Mouse (Mus musculus): Measurements from ENCODE around the gene Gfod1. TPM values are rescaled to one million over a fixed set of nuclear protein-coding genes. Genes with fewer than 3 reads are reported as not detected.

The Gfod1 gene
- polyA plus RNA-seq, 1 experiment from 2014 or later: 0.65 TPM

DNA sequence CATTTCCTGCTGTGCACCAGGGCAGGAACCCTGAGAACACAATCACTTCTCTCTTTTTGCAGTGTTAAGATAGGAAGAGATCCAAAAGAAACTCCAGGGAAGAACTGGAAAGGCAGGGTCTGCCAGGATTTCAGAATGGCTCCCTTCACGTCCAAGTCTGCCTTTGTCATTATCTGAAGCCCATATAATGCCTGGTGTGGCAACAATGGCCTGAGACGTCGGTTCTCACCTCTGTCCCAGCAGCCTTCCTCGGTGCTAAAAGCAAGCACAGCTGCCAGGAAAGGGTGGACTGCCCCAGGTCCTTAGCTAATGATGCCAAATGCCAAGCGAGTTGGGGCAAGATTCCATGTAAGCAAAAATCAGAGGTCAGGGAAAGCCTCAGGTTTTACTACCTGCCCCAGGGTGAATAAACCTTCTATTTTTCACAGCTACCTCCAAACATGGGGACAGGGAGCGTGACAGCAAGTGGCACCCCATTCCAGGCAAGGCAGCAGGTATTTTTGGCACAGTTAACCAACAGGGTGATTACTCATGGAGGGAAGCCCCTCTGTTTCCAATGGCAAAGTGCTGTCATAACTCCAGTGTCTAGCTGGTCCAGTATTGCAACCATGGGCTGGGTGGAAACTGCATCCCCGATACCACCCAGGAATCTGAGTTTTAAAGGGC lies 7.7 kb downstream of the Gfod1 start:
- H3K9me3 ChIP-seq (replicated peaks): no peaks in the 10 kb centered on the region
- peaks cover 39% of the 10 kb centered on the region for H3K27me3 ChIP-seq
- H3K4me3 ChIP-seq (replicated peaks): no peak overlapping the region
- ATAC-seq (replicated peaks; ENCODE audit: low FRiP score): no peak
- 52% methylated on average over 7 of the region's 7 CpGs for WGBS
- H3K4me2 ChIP-seq: no peak overlapping the region
- H3K36me3 ChIP-seq: no peaks in the 10 kb centered on the region
- no peak overlapping the region for H3K27ac ChIP-seq
- H3K9ac ChIP-seq: no peak overlapping the region
- 0 out of 2 replicates have a peak, but pooled peaks cover 4% of the 10 kb centered on the region for H3K4me1 ChIP-seq

DNA sequence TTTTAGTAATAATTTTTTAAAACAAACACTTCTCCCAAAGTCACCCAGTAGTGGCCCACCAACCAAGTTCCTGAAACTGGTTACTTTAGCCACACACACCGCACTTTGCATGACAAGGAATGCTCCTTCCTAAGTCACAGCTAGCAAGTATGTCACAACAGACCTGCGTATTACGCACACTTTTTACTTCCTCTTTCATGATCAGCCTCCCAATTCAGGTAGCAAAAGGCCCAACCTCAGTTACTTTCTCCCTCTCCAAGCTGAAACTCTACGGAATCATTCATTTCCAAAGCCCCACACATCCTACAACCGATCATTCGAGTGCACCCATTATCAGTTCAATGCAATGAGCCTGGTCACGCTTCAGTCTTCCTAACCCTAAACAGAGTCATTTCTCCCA lies 8.3 kb downstream of the Gfod1 start:
- H3K36me3 ChIP-seq: no peaks in the 10 kb centered on the region
- ATAC-seq (replicated peaks; ENCODE audit: low FRiP score): no peak
- H3K9me3 ChIP-seq (replicated peaks): no peaks in the 10 kb centered on the region
- H3K9ac ChIP-seq: no peak overlapping the region
- H3K4me3 ChIP-seq (replicated peaks): no peak overlapping the region
- H3K27ac ChIP-seq: no peak overlapping the region
- peaks cover 33% of the 10 kb centered on the region for H3K27me3 ChIP-seq
- 87% methylated on average over 7 of the region's 7 CpGs for WGBS
- no peak overlapping the region for H3K4me2 ChIP-seq
- H3K4me1 ChIP-seq: 0 out of 2 replicates have a peak, but pooled peaks cover 4% of the 10 kb centered on the region

DNA sequence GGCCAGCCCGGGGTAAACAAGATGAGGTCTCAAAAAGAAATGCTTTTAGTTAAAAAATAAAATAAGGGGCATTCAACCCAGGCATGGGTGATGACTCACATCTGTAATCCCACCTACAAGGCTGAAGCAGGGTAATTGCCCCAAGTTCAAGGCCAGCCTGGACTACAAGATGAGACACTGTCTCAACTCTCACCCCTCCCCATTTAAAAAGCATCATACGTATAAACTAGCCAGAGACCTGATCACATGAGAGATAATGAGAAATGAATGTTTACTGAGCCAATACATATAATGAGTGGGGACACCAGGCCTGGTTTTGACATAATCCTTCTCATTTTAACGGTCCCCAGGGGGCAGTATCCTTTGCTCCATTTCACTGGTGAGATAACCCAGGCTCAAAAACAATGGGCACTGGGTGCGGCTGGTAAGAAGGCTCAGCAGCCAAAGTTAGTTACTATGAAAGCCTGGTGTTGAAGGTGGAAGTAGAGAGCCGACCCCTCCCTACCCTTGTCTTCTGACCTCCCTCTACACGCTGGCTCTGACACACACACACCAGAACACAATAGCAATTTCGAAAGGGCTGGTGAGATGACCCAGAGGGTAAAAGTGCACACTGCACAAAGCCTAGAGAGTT lies 8.9 kb downstream of the Gfod1 start:
- Histone ChIP-seq H3K4me2 (no peak overlapping the region), H3K9me3 (replicated peaks) (no peaks in the 10 kb centered on the region; the same call in 1 of the 2 replicates), H3K27ac (no peak overlapping the region), H3K36me3 (no peaks in the 10 kb centered on the region), H3K27me3 (peaks cover 27% of the 10 kb centered on the region), H3K4me1 (no peaks in the 10 kb centered on the region), H3K9ac (no peak overlapping the region), H3K4me3 (replicated peaks) (no peak overlapping the region)
- 78% methylated on average over 7 of the region's 7 CpGs for WGBS
- ATAC-seq (replicated peaks; ENCODE audit: low FRiP score): no peak

DNA sequence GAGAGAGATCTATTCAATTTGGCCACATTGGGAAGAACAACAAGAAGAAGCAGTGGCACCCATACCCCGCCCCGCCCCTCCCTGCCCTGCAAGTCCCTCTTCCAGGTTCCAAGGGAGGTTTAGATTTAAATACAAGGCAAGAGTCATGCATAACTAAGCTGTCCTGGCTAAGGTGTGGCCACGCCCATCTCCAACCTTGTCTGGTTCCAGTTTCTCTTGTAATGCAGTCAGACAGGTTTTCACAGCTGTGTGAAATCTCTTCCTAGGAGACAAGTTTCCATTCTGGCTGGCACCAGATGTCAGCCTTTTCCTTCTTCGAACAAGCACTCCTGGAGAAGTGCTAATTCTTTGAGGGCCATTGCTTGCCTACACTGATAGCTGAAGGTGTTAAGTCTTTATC lies 11.1 kb downstream of the Gfod1 start:
- Histone ChIP-seq H3K4me1 (no peaks in the 10 kb centered on the region), H3K9me3 (replicated peaks) (no peaks in the 10 kb centered on the region; the same call in 1 of the 2 replicates), H3K9ac (no peak overlapping the region), H3K4me3 (replicated peaks) (no peak overlapping the region), H3K27me3 (0 out of 2 replicates have a peak, but pooled peaks cover 12% of the 10 kb centered on the region), H3K4me2 (no peak overlapping the region), H3K36me3 (no peaks in the 10 kb centered on the region), H3K27ac (no peak overlapping the region)
- WGBS: 70% methylated on average over 4 of the region's 4 CpGs
- no peak for ATAC-seq (replicated peaks; ENCODE audit: low FRiP score)

DNA sequence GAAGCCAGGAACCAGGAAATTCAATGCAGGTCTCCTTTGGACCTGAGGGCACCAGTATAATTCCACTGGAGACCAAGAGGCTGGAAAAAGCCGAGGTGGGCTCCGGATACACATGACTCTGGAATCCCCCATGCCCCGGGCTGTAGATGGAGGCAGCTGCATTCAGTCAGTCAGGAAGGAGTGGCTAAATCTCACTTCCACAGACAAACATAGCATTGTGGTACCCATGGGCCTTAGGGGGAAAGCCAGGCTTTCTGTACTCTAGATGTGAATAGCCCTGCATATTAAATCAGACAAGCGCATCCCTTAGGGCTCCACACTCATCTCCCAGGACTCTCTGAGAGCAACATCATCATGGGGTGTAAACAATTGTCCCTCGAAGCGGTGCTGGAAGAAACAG lies 14.9 kb downstream of the Gfod1 start:
- Histone ChIP-seq H3K9ac (no peak overlapping the region), H3K36me3 (no peaks in the 10 kb centered on the region), H3K4me2 (no peak overlapping the region), H3K4me3 (replicated peaks) (no peak overlapping the region), H3K27ac (no peak overlapping the region), H3K9me3 (replicated peaks) (no peaks in the 10 kb centered on the region; the same call in 1 of the 2 replicates), H3K27me3 (no peaks in the 10 kb centered on the region), H3K4me1 (no peaks in the 10 kb centered on the region)
- 86% methylated on average over 6 of the region's 6 CpGs for WGBS
- no peak for ATAC-seq (replicated peaks; ENCODE audit: low FRiP score)

DNA sequence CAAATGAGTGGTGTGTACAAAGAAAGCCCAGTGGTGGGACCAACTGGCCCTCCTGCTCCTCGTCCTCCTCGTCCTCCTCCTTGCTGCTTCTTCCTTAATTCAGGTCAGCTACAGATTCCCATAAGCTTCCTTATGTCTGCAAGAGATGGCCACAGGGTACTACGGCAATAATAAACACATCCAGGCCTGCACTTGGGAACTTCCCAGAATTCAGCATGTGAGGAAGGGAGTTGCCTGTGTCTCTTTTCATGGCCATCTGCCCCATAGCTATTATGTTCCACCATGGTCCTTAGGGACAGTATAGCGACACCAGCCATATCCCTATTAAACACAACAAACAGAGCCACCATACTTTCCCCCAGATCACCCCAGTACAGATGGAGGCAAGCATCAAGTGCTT lies 15.5 kb downstream of the Gfod1 start:
- no peaks in the 10 kb centered on the region for H3K36me3 ChIP-seq
- no peak overlapping the region for H3K4me2 ChIP-seq
- ATAC-seq (replicated peaks; ENCODE audit: low FRiP score): no peak
- no peaks in the 10 kb centered on the region for H3K27me3 ChIP-seq
- no peaks in the 10 kb centered on the region for H3K4me1 ChIP-seq
- no peak overlapping the region for H3K4me3 ChIP-seq (replicated peaks)
- H3K27ac ChIP-seq: no peak overlapping the region
- H3K9ac ChIP-seq: no peak overlapping the region
- H3K9me3 ChIP-seq (replicated peaks): no peaks in the 10 kb centered on the region; the same call in 1 of the 2 replicates
- WGBS: 71% methylated on average over 4 of the region's 4 CpGs

DNA sequence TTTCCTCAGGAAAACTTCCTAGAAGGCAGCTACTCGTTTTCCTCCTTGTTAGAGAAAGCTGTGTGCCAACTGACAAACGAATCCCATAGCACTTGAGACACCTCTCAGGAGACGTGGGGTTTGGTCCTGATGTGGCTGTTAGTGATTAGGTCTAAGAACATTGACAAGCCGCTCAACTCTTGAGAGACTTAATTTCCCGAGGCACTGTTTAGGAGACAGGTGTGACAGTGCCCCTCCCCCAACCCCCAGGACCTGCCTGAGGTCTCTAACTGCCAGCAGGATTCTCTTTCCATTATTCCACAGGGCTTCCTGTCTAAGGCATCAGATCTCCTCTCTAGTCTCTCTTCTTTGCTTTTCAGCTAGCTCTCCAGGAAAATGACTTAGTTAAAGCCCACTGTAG lies 15.9 kb downstream of the Gfod1 start:
- 45% methylated on average over 5 of the region's 5 CpGs for WGBS
- Histone ChIP-seq H3K9ac (no peak overlapping the region), H3K4me2 (no peak overlapping the region), H3K27me3 (no peaks in the 10 kb centered on the region), H3K4me3 (replicated peaks) (no peak overlapping the region), H3K36me3 (no peaks in the 10 kb centered on the region), H3K9me3 (replicated peaks) (no peaks in the 10 kb centered on the region; the same call in 1 of the 2 replicates), H3K4me1 (no peaks in the 10 kb centered on the region), H3K27ac (no peak overlapping the region)
- ATAC-seq (replicated peaks; ENCODE audit: low FRiP score): no peak

DNA sequence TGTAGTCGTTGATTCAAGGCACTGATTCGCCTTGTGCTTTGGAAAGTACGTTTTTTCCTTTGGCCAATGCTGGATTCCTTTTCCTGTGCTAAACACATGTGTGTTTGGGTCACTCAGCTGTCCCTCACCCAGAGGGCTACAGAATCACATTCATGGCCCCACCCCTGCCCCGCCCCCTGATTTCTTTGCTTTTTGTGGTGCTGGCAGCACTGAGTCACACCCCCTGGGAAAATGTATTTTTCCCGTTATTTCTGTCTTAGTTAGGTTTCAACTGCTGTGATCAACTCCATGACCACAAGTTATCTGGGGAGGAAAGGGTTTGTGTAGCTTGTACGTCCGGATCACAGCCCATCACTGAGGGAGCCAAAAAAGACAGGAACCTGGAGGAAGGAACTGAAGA lies 17.1 kb downstream of the Gfod1 start:
- Histone ChIP-seq H3K9ac (no peak overlapping the region), H3K4me2 (no peak overlapping the region), H3K27me3 (no peaks in the 10 kb centered on the region), H3K4me3 (replicated peaks) (no peak overlapping the region), H3K36me3 (no peaks in the 10 kb centered on the region), H3K27ac (no peak overlapping the region), H3K9me3 (replicated peaks) (no peaks in the 10 kb centered on the region; the same call in 1 of the 2 replicates), H3K4me1 (no peaks in the 10 kb centered on the region)
- no peak for ATAC-seq (replicated peaks; ENCODE audit: low FRiP score)
- 65% methylated on average over 7 of the region's 7 CpGs for WGBS

DNA sequence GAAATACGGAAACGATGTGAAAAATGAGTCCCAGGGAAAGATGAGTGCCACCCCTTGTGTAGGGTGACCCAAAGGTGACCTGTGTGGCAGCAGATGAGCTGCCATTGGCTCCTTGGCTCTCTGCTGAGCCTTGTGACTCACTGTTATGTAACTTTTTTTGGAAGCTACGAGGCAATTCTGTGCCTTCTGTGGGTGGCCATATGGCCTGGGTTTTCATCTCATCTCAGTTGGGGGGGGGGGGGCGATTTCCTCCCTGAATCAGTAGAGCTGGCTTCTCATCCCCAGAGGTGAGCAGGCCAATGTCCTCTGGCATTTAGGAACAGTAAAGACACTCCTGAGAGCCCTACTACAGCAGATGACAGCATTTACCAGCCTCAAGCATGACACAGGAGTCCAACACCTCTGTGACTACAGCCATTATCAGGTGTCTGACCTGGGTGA lies 19.2 kb downstream of the Gfod1 start:
- Histone ChIP-seq H3K9me3 (replicated peaks) (no peaks in the 10 kb centered on the region), H3K4me1 (no peaks in the 10 kb centered on the region), H3K27me3 (no peaks in the 10 kb centered on the region)

DNA sequence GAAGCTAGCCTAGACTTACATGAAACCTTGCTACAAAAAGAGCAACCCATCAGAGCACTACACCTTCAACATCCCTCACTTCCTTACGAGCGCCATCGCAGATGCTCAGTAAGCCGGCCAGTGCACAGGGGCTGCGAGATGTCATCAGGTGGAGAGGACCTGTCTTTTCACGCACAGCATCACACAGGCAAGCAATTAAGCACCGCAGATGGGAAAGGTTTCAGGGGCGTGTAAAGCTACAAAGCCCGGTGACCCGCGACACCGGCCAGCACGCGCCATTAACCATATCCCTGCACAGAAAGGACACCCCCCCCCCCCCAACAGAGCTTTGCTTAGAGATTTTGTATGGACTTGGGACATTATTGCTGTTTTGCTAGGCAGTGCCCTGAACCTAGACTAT lies 30.1 kb downstream of the Gfod1 start:
- Histone ChIP-seq H3K4me2 (no peak overlapping the region), H3K36me3 (no peaks in the 10 kb centered on the region), H3K9ac (no peak overlapping the region), H3K27ac (no peak overlapping the region), H3K4me1 (peaks cover 28% of the 10 kb centered on the region), H3K9me3 (replicated peaks) (no peaks in the 10 kb centered on the region), H3K4me3 (replicated peaks) (no peak overlapping the region), H3K27me3 (peaks cover 10% of the 10 kb centered on the region; the same call in 1 of the 2 replicates)
- WGBS: 41% methylated on average over 14 of the region's 14 CpGs
- ATAC-seq (replicated peaks; ENCODE audit: low FRiP score): peak; percentile 77; the same call in 1 of the 2 replicates

More for the DNA sequence above, 19.2 kb downstream of the Gfod1 start:
- no peaks in the 10 kb centered on the region for H3K36me3 ChIP-seq
- no peak overlapping the region for H3K4me2 ChIP-seq
- no peak overlapping the region for H3K4me3 ChIP-seq (replicated peaks)
- no peak for ATAC-seq (replicated peaks; ENCODE audit: low FRiP score)
- WGBS: 84% methylated on average over 4 of the region's 4 CpGs
- no peak overlapping the region for H3K27ac ChIP-seq
- no peak overlapping the region for H3K9ac ChIP-seq

DNA sequence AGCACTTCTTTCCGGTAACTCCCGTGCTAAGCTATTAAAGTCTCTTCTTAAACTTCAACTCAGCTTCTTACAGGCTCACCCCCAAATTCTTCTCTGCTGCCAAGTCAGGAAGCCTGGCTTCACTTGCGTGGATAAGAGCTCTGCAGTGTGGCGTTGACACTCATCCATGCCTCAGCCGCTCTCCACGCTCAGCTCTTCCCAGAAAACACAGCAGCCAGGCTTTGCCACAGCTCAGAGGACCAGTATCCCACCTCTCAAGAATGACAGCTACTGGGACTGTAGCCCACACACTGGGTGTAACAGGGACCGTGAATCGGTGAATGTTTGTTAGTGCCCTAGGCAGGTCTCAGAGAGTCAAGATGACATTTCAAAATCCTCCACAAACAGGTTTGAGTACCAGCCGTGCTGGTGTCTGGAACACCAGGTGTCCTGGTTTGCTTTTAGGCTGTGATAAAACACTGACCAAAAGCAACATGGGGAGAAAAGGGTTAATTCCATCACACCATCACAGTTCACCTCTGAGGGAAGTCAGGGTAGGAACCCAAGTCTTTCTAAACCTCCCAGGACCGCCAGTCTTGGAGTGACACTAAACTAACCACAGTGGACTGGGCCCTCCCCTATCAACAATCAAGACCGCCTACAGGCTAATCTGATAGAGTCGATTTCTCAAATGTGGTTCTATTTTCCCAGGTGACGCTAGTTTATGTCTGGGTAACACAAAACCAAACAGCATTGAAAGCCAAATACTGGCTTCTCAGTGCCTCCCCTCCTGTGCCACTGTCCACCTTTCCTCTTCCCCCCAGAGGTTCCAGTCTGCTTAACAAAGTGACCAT lies 31.5 kb downstream of the Gfod1 start:
- Histone ChIP-seq H3K36me3 (no peaks in the 10 kb centered on the region), H3K27ac (no peak overlapping the region), H3K9me3 (replicated peaks) (no peaks in the 10 kb centered on the region), H3K9ac (no peak overlapping the region), H3K4me2 (no peak overlapping the region), H3K27me3 (peaks cover 10% of the 10 kb centered on the region; the same call in 1 of the 2 replicates), H3K4me3 (replicated peaks) (no peak overlapping the region), H3K4me1 (peaks cover 32% of the 10 kb centered on the region)
- WGBS: 70% methylated on average over 13 of the region's 13 CpGs
- no peak for ATAC-seq (replicated peaks; ENCODE audit: low FRiP score)

DNA sequence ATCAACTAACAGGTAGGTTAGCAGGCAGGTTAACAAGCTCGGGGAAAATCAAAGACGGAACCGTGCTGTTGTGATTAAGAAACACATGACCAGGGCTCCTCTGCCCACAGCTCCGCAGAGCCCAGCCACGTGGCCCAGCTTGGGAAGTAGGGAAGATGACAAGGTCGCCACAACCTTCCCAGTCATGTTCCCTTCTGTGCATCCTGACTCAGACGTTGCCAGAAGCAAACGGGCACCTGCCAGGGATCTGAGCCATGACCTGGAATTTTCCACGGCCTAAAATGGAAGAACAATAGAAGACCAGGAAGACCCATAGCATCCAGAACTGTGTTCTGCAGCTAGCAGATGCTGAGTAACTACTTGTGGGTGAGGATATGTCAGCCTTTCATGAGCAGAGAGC lies 32.5 kb downstream of the Gfod1 start:
- Histone ChIP-seq H3K9ac (no peak overlapping the region), H3K27me3 (peaks cover 10% of the 10 kb centered on the region; the same call in 1 of the 2 replicates), H3K4me1 (peaks cover 32% of the 10 kb centered on the region), H3K36me3 (no peaks in the 10 kb centered on the region), H3K9me3 (replicated peaks) (no peaks in the 10 kb centered on the region), H3K27ac (no peak overlapping the region), H3K4me3 (replicated peaks) (no peak overlapping the region), H3K4me2 (no peak overlapping the region)
- no peak for ATAC-seq (replicated peaks; ENCODE audit: low FRiP score)
- WGBS: 64% methylated on average over 9 of the region's 9 CpGs
